Mouse (Mus musculus) embryonic facial prominence, embryonic 11.5 days (tissue): ENCODE results near the gene Hspg2. TPM values are rescaled to one million over a fixed set of nuclear protein-coding genes. Genes with fewer than 3 reads are reported as not detected.

Experiments
- ATAC-seq: fragments of 200-750 bp; cut with Nextera tagmentation; replicated peaks from 2 replicates; pipeline ENCODE4 v1.8.0; 2017; ENCODE audit warnings: low read depth; ENCODE audit not compliant: insufficient number of reproducible peaks, low FRiP score, low TSS enrichment
- DNase-seq: peaks from one replicate; pipeline ENCODE4 v3.0.0-alpha.2; 2015; ENCODE audit warnings: low spot score
- H3K27ac ChIP-seq: fragments of 300-500 bp; sonication (generic); replicated peaks from 2 replicates; pipeline ENCODE4 v1.5.1; 2014; ENCODE audit warnings: mild to moderate bottlenecking, low read depth, low read length, control low read depth
- H3K27me3 ChIP-seq: fragments of 300-500 bp; sonication (generic); 2 replicates; pipeline ENCODE4 v1.6.1; 2014; ENCODE audit warnings: mild to moderate bottlenecking, low read length, moderate library complexity, mixed read lengths; ENCODE audit not compliant: control insufficient read depth, insufficient read depth
- H3K36me3 ChIP-seq: fragments of 300-500 bp; sonication (generic); replicated peaks from 2 replicates; pipeline ENCODE4 v1.6.1; 2014; ENCODE audit warnings: low read depth, mild to moderate bottlenecking, low read length, moderate library complexity, mixed read lengths; ENCODE audit not compliant: control insufficient read depth, insufficient read depth
- H3K4me1 ChIP-seq: fragments of 300-500 bp; sonication (generic); 2 replicates; pipeline ENCODE4 v1.6.1; 2014; ENCODE audit warnings: low read length, mixed read lengths; ENCODE audit not compliant: control insufficient read depth, insufficient read depth
- H3K4me2 ChIP-seq: fragments of 300-500 bp; sonication (generic); 2 replicates; pipeline ENCODE4 v1.6.1; 2014; ENCODE audit warnings: low read depth, mild to moderate bottlenecking, control low read depth, low read length, moderate library complexity
- H3K4me3 ChIP-seq: fragments of 300-500 bp; sonication (generic); 2 replicates; pipeline ENCODE4 v1.5.1; 2014; ENCODE audit warnings: low read depth, low read length, control low read depth
- H3K9ac ChIP-seq: fragments of 300-500 bp; sonication (generic); replicated peaks from 2 replicates; pipeline ENCODE4 v1.6.1; 2014; ENCODE audit warnings: mild to moderate bottlenecking, control low read depth, low read length
- H3K9me3 ChIP-seq: fragments of 300-500 bp; sonication (generic); replicated peaks from 2 replicates; pipeline ENCODE4 v1.6.1; 2016; ENCODE audit warnings: mild to moderate bottlenecking, low read length, inconsistent platforms, mixed read lengths; ENCODE audit not compliant: control insufficient read depth
- WGBS: fragments of 180-500 bp; shearing (Covaris S2); extraction: QIAGEN DNeasy Blood & Tissue Kit; methylation state at CpG from one replicate; pipeline ENCODE4 v1.1.7; 2014; 5-methylcytosine and 5-hydroxymethylcytosine counted together
- polyA plus RNA-seq: library from polyadenylated mRNA; unstranded; fragments of >200 nt; fragmentation: Nextera tagmentation; extraction: Ambion mirVana; gene quantifications from 2 replicates; pipeline ENCODE4 v1.2.1, GENCODE M21; 2014

The Hspg2 gene
- polyA plus RNA-seq, 1 experiment from 2014 or later, result 14.4 TPM

GRCm38 (mm10) chr4:137445881-137446280 lies 22.7 kb upstream of the Hspg2 start:
- Histone ChIP-seq H3K36me3 (no peaks in the 10 kb centered on the region), H3K27me3 (no peaks in the 10 kb centered on the region), H3K4me1 (no peaks in the 10 kb centered on the region), H3K4me2 (no peak overlapping the region), H3K9me3 (no peaks in the 10 kb centered on the region), H3K27ac (no peak overlapping the region), H3K9ac (no peak overlapping the region), H3K4me3 (no peak overlapping the region)
- 85% methylated on average over 4 of the region's 4 CpGs for WGBS
- ATAC-seq (no peak), DNase-seq (no peak)

- Histone ChIP-seq H3K27me3 (no peaks in the 10 kb centered on the region), H3K4me2 (no peak overlapping the region), H3K4me3 (no peak overlapping the region), H3K36me3 (no peaks in the 10 kb centered on the region), H3K9ac (no peak overlapping the region), H3K27ac (no peak overlapping the region), H3K4me1 (no peaks in the 10 kb centered on the region), H3K9me3 (no peaks in the 10 kb centered on the region)
- no peak for DNase-seq
- ATAC-seq, result no peak
- 59% methylated on average over 7 of the region's 7 CpGs for WGBS
Measured at GRCm38 (mm10) chr4:137447363-137448196, 21.0 kb upstream of the Hspg2 start.

DNA sequence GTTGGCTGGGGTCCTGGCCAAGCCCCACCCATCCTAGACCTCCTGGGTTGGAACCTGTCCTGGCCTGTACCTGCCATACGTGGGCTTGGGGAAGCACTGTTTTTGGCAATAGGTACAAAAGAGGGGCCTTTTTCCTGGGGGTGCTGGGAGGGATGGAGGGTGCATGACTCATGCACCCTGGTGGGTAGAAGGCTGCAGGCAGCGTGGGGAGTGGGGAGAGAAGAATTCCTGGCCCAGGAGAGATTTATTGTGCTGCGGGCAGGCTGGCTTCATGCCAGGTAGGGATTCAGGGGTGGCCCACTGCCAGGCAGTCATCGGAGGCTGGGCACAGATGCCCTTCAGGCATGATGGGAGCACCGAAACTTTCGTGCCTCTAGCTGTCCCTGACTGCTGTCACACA lies 20.4 kb upstream of the Hspg2 start:
- H3K27ac ChIP-seq, result no peak overlapping the region
- H3K4me1 ChIP-seq, result no peaks in the 10 kb centered on the region
- no peak for DNase-seq
- no peak overlapping the region for H3K4me3 ChIP-seq
- no peaks in the 10 kb centered on the region for H3K27me3 ChIP-seq
- 68% methylated on average over 6 of the region's 6 CpGs for WGBS
- H3K9ac ChIP-seq, result no peak overlapping the region
- no peak overlapping the region for H3K4me2 ChIP-seq
- ATAC-seq, result no peak
- no peaks in the 10 kb centered on the region for H3K9me3 ChIP-seq
- H3K36me3 ChIP-seq, result no peaks in the 10 kb centered on the region

GRCm38 (mm10) chr4:137448641-137449040 lies 19.9 kb upstream of the Hspg2 start:
- Histone ChIP-seq H3K27ac (no peak overlapping the region), H3K4me2 (no peak overlapping the region), H3K4me1 (no peaks in the 10 kb centered on the region), H3K4me3 (no peak overlapping the region), H3K36me3 (no peaks in the 10 kb centered on the region), H3K27me3 (no peaks in the 10 kb centered on the region), H3K9ac (no peak overlapping the region), H3K9me3 (no peaks in the 10 kb centered on the region)
- ATAC-seq (no peak), DNase-seq (no peak)
- WGBS, result 36% methylated on average over 2 of the region's 2 CpGs

DNA sequence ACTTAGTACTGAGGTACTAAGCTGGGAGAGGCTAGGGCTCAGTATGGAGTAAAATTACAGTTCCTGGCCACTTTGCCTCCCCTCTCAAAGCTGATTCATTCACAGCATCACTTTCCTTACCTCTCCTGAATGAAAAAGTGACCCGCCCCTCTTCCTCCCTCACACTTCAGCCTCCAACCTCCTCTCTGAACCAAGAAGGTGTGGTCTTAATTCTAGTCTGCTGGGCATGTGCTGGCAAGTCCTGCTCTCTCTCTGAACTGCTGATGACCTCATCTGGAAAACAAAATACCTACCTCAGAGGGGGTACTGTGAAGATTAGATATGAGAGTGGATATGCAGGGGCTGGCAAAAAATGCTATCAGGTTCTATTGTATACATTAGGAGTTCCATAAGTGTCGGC lies 19.4 kb upstream of the Hspg2 start:
- H3K27me3 ChIP-seq, result no peaks in the 10 kb centered on the region
- H3K4me1 ChIP-seq, result no peaks in the 10 kb centered on the region
- no peak for ATAC-seq
- H3K4me3 ChIP-seq, result no peak overlapping the region
- no peaks in the 10 kb centered on the region for H3K9me3 ChIP-seq
- H3K36me3 ChIP-seq, result no peaks in the 10 kb centered on the region
- H3K27ac ChIP-seq, result no peak overlapping the region
- no peak for DNase-seq
- H3K4me2 ChIP-seq, result no peak overlapping the region
- 73% methylated on average over 2 of the region's 2 CpGs for WGBS
- no peak overlapping the region for H3K9ac ChIP-seq

GRCm38 (mm10) chr4:137449715-137450114 lies 18.9 kb upstream of the Hspg2 start:
- Histone ChIP-seq H3K4me2 (no peak overlapping the region), H3K27me3 (no peaks in the 10 kb centered on the region), H3K4me1 (no peaks in the 10 kb centered on the region), H3K9me3 (no peaks in the 10 kb centered on the region), H3K9ac (no peak overlapping the region), H3K36me3 (no peaks in the 10 kb centered on the region), H3K4me3 (no peak overlapping the region), H3K27ac (no peak overlapping the region)
- DNase-seq (no peak), ATAC-seq (no peak)
- WGBS, result 83% methylated on average over 10 of the region's 10 CpGs

DNA sequence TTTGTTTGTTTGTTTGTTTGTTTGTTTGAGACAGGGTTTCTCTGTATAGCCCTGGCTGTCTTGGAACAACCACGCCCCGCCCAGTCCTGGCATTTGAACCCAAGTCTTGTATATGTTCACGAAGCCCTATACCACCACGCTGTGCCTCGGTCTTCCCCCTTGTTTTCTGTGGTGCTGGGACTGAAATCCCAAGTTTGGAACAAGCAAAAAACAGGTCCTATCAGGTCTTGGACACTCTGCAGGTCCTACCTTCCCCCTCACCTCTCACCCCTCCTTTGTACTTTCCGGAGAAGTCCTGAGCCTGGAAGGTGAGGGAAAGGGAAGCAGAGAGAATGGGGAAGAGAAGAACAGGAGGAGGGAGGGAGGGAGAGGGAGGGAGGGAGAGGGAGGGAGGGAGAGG lies 16.4 kb upstream of the Hspg2 start:
- no peak for DNase-seq
- 93% methylated on average over 6 of the region's 6 CpGs for WGBS

DNA sequence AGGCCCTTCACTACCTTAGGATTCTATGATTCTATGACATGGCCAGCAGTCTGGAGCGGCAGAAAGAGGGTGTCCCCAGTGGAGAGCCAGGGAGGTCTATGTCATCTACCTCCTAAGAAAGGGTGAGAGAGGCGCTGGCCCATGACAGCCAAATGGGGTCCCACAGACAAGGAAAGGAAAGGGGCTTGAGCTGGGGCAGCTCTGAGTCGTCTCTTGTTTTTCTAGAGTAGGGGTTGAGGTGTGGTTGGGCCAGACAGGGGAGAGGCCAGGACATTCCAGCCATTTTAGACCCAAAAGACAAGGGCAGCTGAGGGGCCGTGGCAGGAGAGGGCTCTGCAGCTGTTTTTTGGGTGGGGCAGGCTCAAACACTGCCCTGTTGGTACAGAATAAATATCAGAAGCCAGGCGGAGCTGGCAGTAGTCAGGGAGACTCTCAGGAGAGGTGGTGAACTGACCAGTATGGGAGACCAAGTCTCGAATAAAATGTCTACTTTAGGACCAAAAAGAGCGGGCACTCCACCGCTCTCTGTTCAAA lies 15.3 kb upstream of the Hspg2 start, which contains the start of gene 1700013G24Rik:
TSS of gene 1700013G24Rik (plus strand) at position 51 of the 534 bp plus-strand sequence.
- 78% methylated on average over 8 of the region's 8 CpGs for WGBS
- Histone ChIP-seq H3K4me1 (no peaks in the 10 kb centered on the region), H3K4me2 (no peak within 1 kb of the TSS), H3K36me3 (no peaks in the 10 kb centered on the region), H3K9me3 (no peaks in the 10 kb centered on the region), H3K27ac (no peak within 1 kb of the TSS), H3K27me3 (no peaks in the 10 kb centered on the region), H3K9ac (no peak within 1 kb of the TSS), H3K4me3 (no peak within 1 kb of the TSS)
- ATAC-seq (no peak), DNase-seq (no peak)

More for the DNA sequence above, 16.4 kb upstream of the Hspg2 start:
- no peak overlapping the region for H3K9ac ChIP-seq
- no peak overlapping the region for H3K4me2 ChIP-seq
- H3K4me1 ChIP-seq, result no peaks in the 10 kb centered on the region
- H3K36me3 ChIP-seq, result no peaks in the 10 kb centered on the region
- no peaks in the 10 kb centered on the region for H3K27me3 ChIP-seq
- H3K9me3 ChIP-seq, result no peaks in the 10 kb centered on the region
- H3K4me3 ChIP-seq, result no peak overlapping the region
- ATAC-seq, result no peak
- no peak overlapping the region for H3K27ac ChIP-seq
